Mouse (Mus musculus) hindbrain, embryonic 16.5 days (tissue): ENCODE measurements around the gene Rgcc. TPM values are rescaled to one million over a fixed set of nuclear protein-coding genes. Genes with fewer than 3 reads are reported as not detected.

Experiments
- ATAC-seq: fragments of 200-750 bp; cut with Nextera tagmentation; 2 replicates; pipeline ENCODE4 v1.8.0; 2017; ENCODE audit warnings: moderate TSS enrichment, moderate library complexity
- H3K27ac ChIP-seq: fragments of 300-500 bp; sonication (generic); 2 replicates; pipeline ENCODE4 v1.5.1; 2014; ENCODE audit warnings: low read depth, mild to moderate bottlenecking, control low read depth, low read length, moderate library complexity
- H3K27me3 ChIP-seq: fragments of 300-500 bp; sonication (generic); replicated peaks from 2 replicates; pipeline ENCODE4 v1.6.1; 2014; ENCODE audit warnings: low read length; ENCODE audit not compliant: control insufficient read depth, insufficient read depth
- H3K36me3 ChIP-seq: fragments of 300-500 bp; sonication (generic); 2 replicates; pipeline ENCODE4 v1.6.1; 2014; ENCODE audit warnings: mild to moderate bottlenecking, low read length, moderate library complexity, mixed read lengths; ENCODE audit not compliant: control insufficient read depth, insufficient read depth
- H3K4me1 ChIP-seq: fragments of 300-500 bp; sonication (generic); 2 replicates; pipeline ENCODE4 v1.6.1; 2014; ENCODE audit warnings: low read depth, low read length; ENCODE audit not compliant: control insufficient read depth, insufficient read depth
- H3K4me2 ChIP-seq: fragments of 300-500 bp; sonication (generic); 2 replicates; pipeline ENCODE4 v1.6.1; 2014; ENCODE audit warnings: mild to moderate bottlenecking, low read length, control low read depth, moderate library complexity
- H3K4me3 ChIP-seq: fragments of 300-500 bp; sonication (generic); 2 replicates; pipeline ENCODE4 v1.5.1; 2014; ENCODE audit warnings: mild to moderate bottlenecking, low read length, control low read depth, moderate library complexity
- H3K9ac ChIP-seq: fragments of 300-500 bp; sonication (generic); 2 replicates; pipeline ENCODE4 v1.6.1; 2014; ENCODE audit warnings: low read depth, mild to moderate bottlenecking, control low read depth, low read length, moderate library complexity
- H3K9me3 ChIP-seq: fragments of 300-500 bp; sonication (generic); 2 replicates; pipeline ENCODE4 v1.6.1; 2014; ENCODE audit warnings: mild to moderate bottlenecking, low read length, moderate library complexity; ENCODE audit not compliant: control insufficient read depth
- WGBS: fragments of 180-500 bp; shearing (Covaris S2); extraction: QIAGEN DNeasy Blood & Tissue Kit; methylation state at CpG from one replicate; pipeline ENCODE4 v1.1.7; 2014; 5-methylcytosine and 5-hydroxymethylcytosine counted together
- polyA plus RNA-seq: library from polyadenylated mRNA; unstranded; fragments of >200 nt; fragmentation: Nextera tagmentation; extraction: Ambion mirVana; gene quantifications from 2 replicates; pipeline ENCODE4 v1.2.1, GENCODE M21; 2015

Gene Rgcc
- polyA plus RNA-seq, 1 experiment from 2014 or later = 59.3 TPM

- H3K4me3 ChIP-seq = no peak overlapping the region
- H3K9ac ChIP-seq = no peak overlapping the region
- peaks cover under 1% of the 10 kb centered on the region; the same call in 1 of the 2 replicates for H3K27me3 ChIP-seq
- H3K4me2 ChIP-seq = no peak overlapping the region
- no peak overlapping the region for H3K27ac ChIP-seq
- no peak for ATAC-seq
- H3K9me3 ChIP-seq = no peaks in the 10 kb centered on the region
- no peaks in the 10 kb centered on the region for H3K36me3 ChIP-seq
- 90% methylated on average over 7 of the region's 7 CpGs for WGBS
- no peaks in the 10 kb centered on the region for H3K4me1 ChIP-seq
Observed at GRCm38 (mm10) chr14:79307138-79307537, 5.7 kb upstream of the Rgcc start.

- H3K4me1 ChIP-seq = peaks cover 12% of the 10 kb centered on the region; the same call in 1 of the 2 replicates
- WGBS = 96% methylated on average over 6 of the region's 6 CpGs
- no peak overlapping the region for H3K4me3 ChIP-seq
- H3K9ac ChIP-seq = no peak overlapping the region
- H3K27me3 ChIP-seq = peaks cover 3% of the 10 kb centered on the region; the same call in 1 of the 2 replicates
- no peaks in the 10 kb centered on the region for H3K36me3 ChIP-seq
- H3K9me3 ChIP-seq = no peaks in the 10 kb centered on the region
- no peak overlapping the region for H3K4me2 ChIP-seq
- no peak overlapping the region for H3K27ac ChIP-seq
- no peak for ATAC-seq
Observed at GRCm38 (mm10) chr14:79304873-79305464, 3.5 kb upstream of the Rgcc start.

- H3K4me2 ChIP-seq = no peak overlapping the region
- peaks cover 12% of the 10 kb centered on the region; the same call in 1 of the 2 replicates for H3K4me1 ChIP-seq
- ATAC-seq = no peak
- WGBS = 87% methylated on average over 2 of the region's 2 CpGs
- no peak overlapping the region for H3K4me3 ChIP-seq
- no peak overlapping the region for H3K27ac ChIP-seq
- no peaks in the 10 kb centered on the region for H3K36me3 ChIP-seq
- no peak overlapping the region for H3K9ac ChIP-seq
- H3K27me3 ChIP-seq = peaks cover 7% of the 10 kb centered on the region
- H3K9me3 ChIP-seq = no peaks in the 10 kb centered on the region
Observed at GRCm38 (mm10) chr14:79303150-79303549, 1.7 kb upstream of the Rgcc start.

GRCm38 (mm10) chr14:79300641-79301350 is 649 bp downstream of the Rgcc start:
- Histone ChIP-seq H3K4me2 (peak overlapping the region; percentile 99), H3K27me3 (peaks cover 7% of the 10 kb centered on the region), H3K9me3 (no peaks in the 10 kb centered on the region), H3K4me1 (peaks cover 12% of the 10 kb centered on the region; the same call in 1 of the 2 replicates), H3K9ac (peak overlapping the region; percentile 66), H3K4me3 (peak overlapping the region; percentile 67), H3K36me3 (no peaks in the 10 kb centered on the region), H3K27ac (no peak overlapping the region)
- ATAC-seq = peak; percentile 48
- under 1% methylated on average over 52 of the region's 52 CpGs for WGBS

GRCm38 (mm10) chr14:79299796-79300195 is 1.6 kb downstream of the Rgcc start:
- peaks cover 7% of the 10 kb centered on the region for H3K27me3 ChIP-seq
- H3K4me2 ChIP-seq = peak overlapping the region; percentile 99
- ATAC-seq = no peak
- no peaks in the 10 kb centered on the region for H3K36me3 ChIP-seq
- H3K4me1 ChIP-seq = peaks cover 12% of the 10 kb centered on the region; the same call in 1 of the 2 replicates
- H3K9me3 ChIP-seq = no peaks in the 10 kb centered on the region
- no peak overlapping the region for H3K27ac ChIP-seq
- H3K4me3 ChIP-seq = peak overlapping the region; percentile 67
- H3K9ac ChIP-seq = no peak overlapping the region; the same call in 1 of the 2 replicates
- 17% methylated on average over 6 of the region's 6 CpGs for WGBS

- WGBS = 42% methylated on average over 4 of the region's 4 CpGs
- Histone ChIP-seq H3K9me3 (no peaks in the 10 kb centered on the region), H3K4me2 (peak overlapping the region; percentile 41), H3K4me1 (peaks cover 12% of the 10 kb centered on the region; the same call in 1 of the 2 replicates), H3K27ac (no peak overlapping the region), H3K9ac (no peak overlapping the region), H3K27me3 (peaks cover 7% of the 10 kb centered on the region), H3K36me3 (no peaks in the 10 kb centered on the region), H3K4me3 (peak overlapping the region; percentile 13; the same call in 1 of the 2 replicates)
- ATAC-seq = no peak
Observed at GRCm38 (mm10) chr14:79299230-79299629, 2.2 kb downstream of the Rgcc start.

GRCm38 (mm10) chr14:79298314-79298992 is 3.0 kb downstream of the Rgcc start:
- H3K27ac ChIP-seq = no peak overlapping the region
- H3K4me3 ChIP-seq = peak overlapping the region; percentile 13; the same call in 1 of the 2 replicates
- no peak overlapping the region for H3K9ac ChIP-seq
- H3K9me3 ChIP-seq = no peaks in the 10 kb centered on the region
- H3K4me1 ChIP-seq = peaks cover 15% of the 10 kb centered on the region; the same call in 1 of the 2 replicates
- H3K4me2 ChIP-seq = peak overlapping the region; percentile 41
- H3K36me3 ChIP-seq = no peaks in the 10 kb centered on the region
- WGBS = 69% methylated on average over 7 of the region's 7 CpGs
- H3K27me3 ChIP-seq = peaks cover 7% of the 10 kb centered on the region
- no peak for ATAC-seq

- H3K4me2 ChIP-seq = peak overlapping the region; percentile 15; the same call in 1 of the 2 replicates
- H3K27ac ChIP-seq = no peak overlapping the region
- 34% methylated on average over 5 of the region's 5 CpGs for WGBS
- H3K4me3 ChIP-seq = no peak overlapping the region
- H3K27me3 ChIP-seq = peaks cover 4% of the 10 kb centered on the region
- H3K9me3 ChIP-seq = no peaks in the 10 kb centered on the region
- no peak for ATAC-seq
- H3K36me3 ChIP-seq = no peaks in the 10 kb centered on the region
- no peak overlapping the region for H3K9ac ChIP-seq
- H3K4me1 ChIP-seq = peaks cover 22% of the 10 kb centered on the region
Observed at GRCm38 (mm10) chr14:79296836-79297235, 4.6 kb downstream of the Rgcc start.

- 0 out of 2 replicates have a peak overlapping the region, but pooled peaks have one; percentile 16 for H3K4me2 ChIP-seq
- no peak overlapping the region for H3K27ac ChIP-seq
- H3K4me1 ChIP-seq = peaks cover 19% of the 10 kb centered on the region
- H3K27me3 ChIP-seq = peaks cover 4% of the 10 kb centered on the region
- H3K9ac ChIP-seq = no peak overlapping the region
- H3K9me3 ChIP-seq = no peaks in the 10 kb centered on the region
- no peaks in the 10 kb centered on the region for H3K36me3 ChIP-seq
- H3K4me3 ChIP-seq = no peak overlapping the region
- 75% methylated on average over 7 of the region's 7 CpGs for WGBS
- no peak for ATAC-seq
Observed at GRCm38 (mm10) chr14:79296201-79296600, 5.2 kb downstream of the Rgcc start.
